Mouse (Mus musculus) MN1 (cell line): ENCODE measurements around the gene Tshz2.
"Not testable (repeated sequence)": the region's sequence is repeated elsewhere in the genome, so short reads cannot be mapped to it uniquely, and the experiment has no call there.

Experiments
- DNase-seq: peaks from one replicate; pipeline ENCODE4 v3.0.0-alpha.2; 2016; ENCODE audit warnings: low spot score

Tshz2 gene

GRCm38 (mm10) chr2:169812940-169813339 lies 180.1 kb downstream of the Tshz2 start:
- no peak for DNase-seq

DNA sequence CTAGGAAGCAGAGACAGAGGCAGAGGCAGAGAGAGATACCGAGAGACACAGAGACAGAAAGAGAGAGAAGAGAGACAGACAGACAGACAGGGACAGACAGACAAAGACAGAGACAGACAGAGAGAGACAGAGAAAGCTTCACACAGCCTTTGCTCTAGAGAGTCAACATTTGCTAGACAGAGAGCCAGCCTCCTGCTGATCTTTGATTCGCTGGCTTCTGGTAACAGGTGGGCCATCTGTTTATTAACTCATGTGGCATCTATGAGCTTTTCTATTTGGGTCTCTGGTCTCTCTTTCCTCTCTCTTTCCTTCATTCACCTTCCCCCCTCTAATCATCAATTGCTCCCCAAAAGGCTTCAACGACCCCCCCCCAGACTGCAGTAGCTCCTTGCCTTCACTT lies 181.5 kb downstream of the Tshz2 start:
- no peak for DNase-seq

DNA sequence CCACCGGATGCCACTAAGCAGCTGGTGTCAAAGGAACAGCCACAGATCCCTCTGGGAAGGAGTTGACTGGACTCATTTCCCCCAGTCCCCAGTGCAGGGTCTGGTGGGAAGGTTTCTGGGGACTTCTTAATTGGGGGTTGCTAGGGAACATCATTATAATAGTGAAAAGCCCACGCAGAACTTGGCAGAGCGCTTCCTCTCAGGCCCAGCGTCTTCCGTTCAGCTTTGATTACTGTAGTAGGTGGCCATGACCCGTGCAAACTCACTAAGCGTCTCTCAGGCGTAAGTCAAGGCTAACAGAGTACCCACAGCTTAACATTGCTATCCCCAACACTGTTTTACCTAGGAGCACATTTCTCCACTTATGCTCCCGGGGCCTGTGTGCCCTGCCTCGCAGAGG lies 181.9 kb downstream of the Tshz2 start:
- no peak for DNase-seq

- DNase-seq, result no peak
These were observed 188.2 kb downstream of the Tshz2 start for GRCm38 (mm10) chr2:169821021-169821441.

DNA sequence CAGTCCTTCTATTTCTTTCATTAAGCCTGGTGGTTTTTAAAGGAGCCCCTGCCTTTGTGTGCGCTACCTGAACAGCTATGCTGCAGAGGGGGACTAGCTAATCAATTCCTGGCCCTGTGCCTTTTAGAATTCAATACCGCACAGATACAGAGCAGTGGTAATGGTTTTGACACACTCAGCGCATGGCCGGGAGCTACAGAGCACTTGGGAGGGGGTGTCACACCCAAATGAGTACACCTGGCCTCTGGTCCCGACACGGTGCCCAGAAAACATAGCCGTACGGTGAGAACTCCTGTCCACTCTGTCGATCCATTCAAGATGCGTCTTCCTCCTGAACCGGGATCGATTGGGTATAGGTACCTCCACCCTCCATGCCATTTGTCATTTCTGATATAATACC lies 193.1 kb downstream of the Tshz2 start:
- DNase-seq, result no peak

GRCm38 (mm10) chr2:169826316-169826715 lies 193.5 kb downstream of the Tshz2 start:
- DNase-seq, result no peak

DNA sequence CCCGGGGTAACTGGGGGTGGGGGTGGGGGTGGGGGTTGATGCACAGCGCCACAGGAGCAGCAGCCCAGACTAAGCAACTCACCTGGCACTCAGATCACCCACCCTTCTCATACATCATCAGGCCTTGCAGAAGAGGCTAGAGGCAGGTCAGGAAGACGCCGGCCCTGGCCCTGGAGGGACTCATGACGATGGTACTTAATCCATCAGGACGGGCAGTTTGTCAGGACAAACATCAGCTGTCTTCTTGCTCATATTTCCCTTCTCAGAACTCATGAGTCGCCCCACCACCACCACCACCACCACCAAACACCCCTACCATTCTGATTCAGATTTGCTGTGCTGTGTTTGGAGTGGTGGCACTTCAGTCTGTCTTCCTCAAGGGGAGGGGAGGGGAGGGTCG lies 194.0 kb downstream of the Tshz2 start:
- DNase-seq, result no peak

DNA sequence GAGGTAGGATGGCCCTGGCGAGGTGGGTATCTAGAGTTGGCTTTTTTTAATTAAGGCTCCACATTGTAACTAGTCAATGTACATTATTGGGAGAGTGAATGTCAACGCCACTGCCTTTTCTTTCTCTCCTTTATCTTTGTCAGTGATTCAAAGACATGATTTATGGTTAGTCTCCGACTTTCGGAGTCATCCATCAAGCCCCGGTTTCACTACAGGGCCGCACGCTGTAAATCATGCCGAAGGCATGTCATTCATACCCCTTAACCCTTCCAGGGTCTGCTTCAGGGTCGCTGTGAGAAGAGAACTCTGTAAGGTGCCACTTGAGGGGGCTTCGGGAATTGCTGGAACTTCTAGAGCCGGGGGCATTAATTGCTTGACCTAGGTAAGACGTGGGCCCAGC lies 199.4 kb downstream of the Tshz2 start:
- DNase-seq, result no peak

- no peak for DNase-seq
These were observed 200.8 kb downstream of the Tshz2 start for GRCm38 (mm10) chr2:169833638-169834037.

DNA sequence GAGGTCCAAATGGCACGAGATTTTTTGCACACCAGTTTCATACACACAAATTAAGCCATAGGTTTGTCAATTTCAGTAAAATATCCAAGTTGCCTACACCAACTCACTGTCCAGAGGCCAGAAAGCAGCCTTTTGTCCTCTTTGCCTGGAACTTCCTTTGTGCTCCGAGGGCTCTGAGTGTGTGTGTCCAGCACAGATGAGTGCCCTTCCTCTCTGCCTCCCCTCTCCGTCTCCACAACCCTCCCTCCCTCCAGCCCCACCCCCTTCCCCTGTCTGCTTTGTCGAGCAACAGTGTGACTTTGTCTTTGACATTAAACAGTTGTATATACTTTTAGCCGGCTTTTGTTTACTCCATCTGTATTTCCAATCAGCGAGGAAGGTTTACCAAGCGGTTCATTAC lies 201.8 kb downstream of the Tshz2 start:
- DNase-seq, result no peak

- DNase-seq, result no peak
These were observed 204.3 kb downstream of the Tshz2 start for GRCm38 (mm10) chr2:169837031-169837605.

GRCm38 (mm10) chr2:169838521-169838920 lies 205.7 kb downstream of the Tshz2 start:
- no peak for DNase-seq

GRCm38 (mm10) chr2:169841442-169841841 lies 208.6 kb downstream of the Tshz2 start:
- DNase-seq, result no peak

GRCm38 (mm10) chr2:169842494-169842893 lies 209.7 kb downstream of the Tshz2 start:
- no peak for DNase-seq

DNA sequence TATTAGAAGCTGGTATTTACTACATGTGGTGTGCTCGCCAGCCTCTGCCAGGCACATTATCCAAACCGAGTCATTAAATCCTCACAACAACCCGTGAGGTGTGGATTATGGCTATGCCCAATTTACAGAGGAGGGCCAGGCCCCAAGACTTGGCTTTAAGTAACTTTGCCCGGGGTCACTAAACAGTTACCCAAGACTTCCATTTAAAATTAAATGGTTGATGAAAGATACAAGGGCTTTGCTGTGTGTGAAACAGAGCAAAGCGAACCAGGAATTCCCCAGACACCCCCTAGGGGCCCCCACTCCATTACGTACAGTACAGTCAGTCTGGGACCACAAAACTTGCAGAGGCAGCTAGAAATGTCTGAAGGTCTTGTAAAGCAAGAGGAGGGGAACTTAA lies 210.7 kb downstream of the Tshz2 start:
- DNase-seq, result no peak

DNA sequence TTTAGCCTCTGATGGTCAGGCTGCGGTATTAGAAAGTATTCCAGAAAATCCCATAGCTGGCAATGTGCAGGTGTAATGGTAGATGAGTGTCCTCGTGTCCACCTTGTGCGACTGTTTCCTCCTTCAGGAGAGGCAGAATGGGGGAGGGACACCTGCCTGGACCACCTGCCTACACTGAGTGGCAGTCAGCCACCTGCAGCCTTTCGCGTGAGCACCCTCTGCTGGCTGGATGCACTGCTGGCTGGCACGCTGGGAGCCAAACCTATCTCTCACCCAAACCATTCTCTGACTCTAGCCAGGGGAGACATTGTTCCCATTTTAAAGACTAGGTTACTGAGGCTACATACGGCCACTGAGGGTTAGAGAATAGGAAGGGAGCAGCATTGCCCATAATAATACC lies 216.3 kb downstream of the Tshz2 start:
- DNase-seq, result no peak

- no peak for DNase-seq
These were observed 216.7 kb downstream of the Tshz2 start for GRCm38 (mm10) chr2:169849541-169849940.

GRCm38 (mm10) chr2:169851606-169852005 lies 218.8 kb downstream of the Tshz2 start:
- no peak for DNase-seq

DNA sequence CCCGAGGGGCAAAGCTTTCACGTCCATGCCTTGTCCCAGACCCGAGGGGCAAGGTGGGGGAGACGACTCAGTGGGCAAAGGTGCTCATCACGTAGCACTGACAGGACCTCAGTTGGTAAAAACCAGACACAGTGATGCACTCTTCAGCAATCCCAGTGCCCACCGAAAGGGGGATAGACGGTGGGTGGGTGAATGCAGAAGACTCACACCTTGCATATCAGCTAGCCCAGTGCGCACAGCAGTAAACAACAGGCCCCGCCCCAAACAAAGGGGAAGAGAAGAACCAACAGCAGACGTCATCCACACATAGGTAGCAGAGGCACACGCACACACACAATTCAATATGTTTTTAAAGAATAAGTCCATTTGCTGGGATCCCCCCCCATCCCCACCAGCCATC lies 221.7 kb downstream of the Tshz2 start:
- no peak for DNase-seq

DNA sequence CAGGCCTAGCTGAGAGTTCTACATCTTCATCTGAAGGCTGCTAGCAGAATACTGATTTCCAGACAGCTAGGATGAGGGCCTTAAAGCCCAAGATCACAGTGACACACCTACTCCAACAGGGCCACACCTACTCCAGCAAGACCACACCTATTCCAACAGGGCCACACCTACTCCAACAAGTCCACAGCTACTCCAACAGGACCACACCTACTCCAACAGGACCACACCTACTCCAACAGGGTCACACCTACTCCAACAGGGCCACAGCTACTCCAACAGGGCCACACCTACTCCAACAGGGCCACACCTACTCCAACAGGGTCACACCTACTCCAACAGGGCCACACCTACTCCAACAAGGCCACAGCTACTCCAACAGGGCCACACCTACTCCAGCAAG lies 224.2 kb downstream of the Tshz2 start:
- DNase-seq, result not testable (repeated sequence)

- DNase-seq, result no peak
These were observed 226.5 kb downstream of the Tshz2 start for GRCm38 (mm10) chr2:169859078-169859855.

DNA sequence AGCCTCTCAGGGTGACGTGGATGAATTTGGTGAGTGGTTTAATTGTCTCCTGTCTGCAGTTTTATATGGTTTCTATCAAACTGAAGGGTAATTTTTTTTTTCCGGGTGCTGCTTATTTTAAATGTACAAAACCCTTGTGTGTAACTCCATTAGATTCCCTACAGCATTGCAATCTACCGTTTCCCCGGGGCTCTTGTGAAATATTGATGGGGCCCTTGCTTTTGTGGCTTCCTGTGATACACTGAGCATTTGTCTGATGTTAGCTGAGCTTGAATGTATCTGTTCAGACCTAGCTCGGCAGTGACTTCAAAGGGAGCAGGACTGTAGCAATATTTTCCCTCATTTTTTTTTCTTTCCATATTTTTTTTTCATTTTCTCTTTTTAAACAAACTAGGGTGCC lies 228.1 kb downstream of the Tshz2 start:
- DNase-seq, result no peak

GRCm38 (mm10) chr2:169862701-169863100 lies 229.9 kb downstream of the Tshz2 start:
- DNase-seq, result no peak

GRCm38 (mm10) chr2:169869468-169869867 lies 236.7 kb downstream of the Tshz2 start:
- no peak for DNase-seq
